Mouse (Mus musculus): ENCODE measurements at regions not wholly inside any gene's neighbourhood (a gene's known extent, or its start where the extent isn't known, plus 50 kb on each side); places are given as distances from the start of the nearest gene placed in this dataset.

GRCm38 (mm10) chr12:107693693-107694092 lies 205.3 kb downstream of the 3110018I06Rik start:
- no peak overlapping the region for H3K4me3 ChIP-seq (replicated peaks; ENCODE audit: low read length)
- H3K4me1 ChIP-seq (ENCODE audit: control insufficient read depth, insufficient read depth, low read length), result peaks cover 5% of the 10 kb centered on the region; the same call in 1 of the 2 replicates
- no peak for TF ChIP-seq POLR2A (IDR thresholded peaks at IDR 0.05; ENCODE audit: borderline replicate concordance, extremely low read depth, insufficient read depth, insufficient read length)
- H3K27me3 ChIP-seq (ENCODE audit: control insufficient read depth, insufficient read depth, low read length), result no peaks in the 10 kb centered on the region
- 60% methylated on average over 6 of the region's 6 CpGs for WGBS
- no peak overlapping the region for H3K27ac ChIP-seq (replicated peaks; ENCODE audit: low read depth, low read length)
- DNase-seq (ENCODE audit: low spot score), result no peak
- no peak overlapping the region for H3K9ac ChIP-seq (ENCODE audit: low read depth, low read length, severe bottlenecking)
- no peaks in the 10 kb centered on the region for H3K36me3 ChIP-seq (ENCODE audit: control insufficient read depth, insufficient read depth, low read length)
- no peak overlapping the region for H3K4me2 ChIP-seq (replicated peaks; ENCODE audit: low read depth, low read length, severe bottlenecking)
- ATAC-seq (ENCODE audit: low FRiP score, low read depth), result no peak
- no peaks in the 10 kb centered on the region for H3K9me3 ChIP-seq (ENCODE audit: control insufficient read depth, low read length)

GRCm38 (mm10) chr12:107695014-107695413 lies 206.6 kb downstream of the 3110018I06Rik start:
- no peak overlapping the region for H3K4me3 ChIP-seq (replicated peaks; ENCODE audit: low read length)
- H3K9ac ChIP-seq (ENCODE audit: low read depth, low read length, severe bottlenecking), result no peak overlapping the region
- no peak for ATAC-seq (ENCODE audit: low FRiP score, low read depth)
- H3K36me3 ChIP-seq (ENCODE audit: control insufficient read depth, insufficient read depth, low read length), result no peaks in the 10 kb centered on the region
- H3K4me1 ChIP-seq (ENCODE audit: control insufficient read depth, insufficient read depth, low read length), result peaks cover 5% of the 10 kb centered on the region; the same call in 1 of the 2 replicates
- DNase-seq (ENCODE audit: low spot score), result no peak
- WGBS, result 74% methylated on average over 2 of the region's 2 CpGs
- no peak overlapping the region for H3K27ac ChIP-seq (replicated peaks; ENCODE audit: low read depth, low read length)
- no peaks in the 10 kb centered on the region for H3K9me3 ChIP-seq (ENCODE audit: control insufficient read depth, low read length)
- no peak for TF ChIP-seq POLR2A (IDR thresholded peaks at IDR 0.05; ENCODE audit: borderline replicate concordance, extremely low read depth, insufficient read depth, insufficient read length)
- H3K27me3 ChIP-seq (ENCODE audit: control insufficient read depth, insufficient read depth, low read length), result no peaks in the 10 kb centered on the region
- H3K4me2 ChIP-seq (replicated peaks; ENCODE audit: low read depth, low read length, severe bottlenecking), result no peak overlapping the region

- no peak overlapping the region for H3K9ac ChIP-seq (ENCODE audit: low read depth, low read length, severe bottlenecking)
- WGBS, result 47% methylated on average over 13 of the region's 13 CpGs
- H3K27ac ChIP-seq (replicated peaks; ENCODE audit: low read depth, low read length), result no peak overlapping the region
- no peaks in the 10 kb centered on the region for H3K27me3 ChIP-seq (ENCODE audit: control insufficient read depth, insufficient read depth, low read length)
- no peaks in the 10 kb centered on the region for H3K9me3 ChIP-seq (ENCODE audit: control insufficient read depth, low read length)
- H3K4me3 ChIP-seq (replicated peaks; ENCODE audit: low read length), result no peak overlapping the region
- no peak overlapping the region for H3K4me2 ChIP-seq (replicated peaks; ENCODE audit: low read depth, low read length, severe bottlenecking)
- H3K36me3 ChIP-seq (ENCODE audit: control insufficient read depth, insufficient read depth, low read length), result no peaks in the 10 kb centered on the region
- no peak for TF ChIP-seq POLR2A (IDR thresholded peaks at IDR 0.05; ENCODE audit: borderline replicate concordance, extremely low read depth, insufficient read depth, insufficient read length)
- DNase-seq (ENCODE audit: low spot score), result no peak
- ATAC-seq (ENCODE audit: low FRiP score, low read depth), result no peak
- H3K4me1 ChIP-seq (ENCODE audit: control insufficient read depth, insufficient read depth, low read length), result peaks cover 5% of the 10 kb centered on the region; the same call in 1 of the 2 replicates
These were observed 207.2 kb downstream of the 3110018I06Rik start for GRCm38 (mm10) chr12:107695438-107696267.

- Histone ChIP-seq H3K36me3 (ENCODE audit: control insufficient read depth, insufficient read depth, low read length) (no peaks in the 10 kb centered on the region), H3K9me3 (ENCODE audit: control insufficient read depth, low read length) (no peaks in the 10 kb centered on the region), H3K27me3 (ENCODE audit: control insufficient read depth, insufficient read depth, low read length) (no peaks in the 10 kb centered on the region), H3K9ac (ENCODE audit: low read depth, low read length, severe bottlenecking) (no peak overlapping the region), H3K4me1 (ENCODE audit: control insufficient read depth, insufficient read depth, low read length) (no peaks in the 10 kb centered on the region), H3K4me2 (replicated peaks; ENCODE audit: low read depth, low read length, severe bottlenecking) (no peak overlapping the region), H3K27ac (replicated peaks; ENCODE audit: low read depth, low read length) (no peak overlapping the region), H3K4me3 (replicated peaks; ENCODE audit: low read length) (no peak overlapping the region)
- no peak for DNase-seq (ENCODE audit: low spot score)
- TF ChIP-seq POLR2A (IDR thresholded peaks at IDR 0.05; ENCODE audit: borderline replicate concordance, extremely low read depth, insufficient read depth, insufficient read length), result no peak
- ATAC-seq (ENCODE audit: low FRiP score, low read depth), result no peak
- 34% methylated on average over 5 of the region's 5 CpGs for WGBS
These were observed 211.9 kb downstream of the 3110018I06Rik start for GRCm38 (mm10) chr12:107700317-107700716.

GRCm38 (mm10) chr12:107700868-107701597 lies 212.6 kb downstream of the 3110018I06Rik start:
- H3K4me2 ChIP-seq (replicated peaks; ENCODE audit: low read depth, low read length, severe bottlenecking), result no peak overlapping the region
- 66% methylated on average over 19 of the region's 19 CpGs for WGBS
- DNase-seq (ENCODE audit: low spot score) (no peak), ATAC-seq (ENCODE audit: low FRiP score, low read depth) (no peak)
- no peaks in the 10 kb centered on the region for H3K4me1 ChIP-seq (ENCODE audit: control insufficient read depth, insufficient read depth, low read length)
- H3K36me3 ChIP-seq (ENCODE audit: control insufficient read depth, insufficient read depth, low read length), result no peaks in the 10 kb centered on the region
- TF ChIP-seq POLR2A (IDR thresholded peaks at IDR 0.05; ENCODE audit: borderline replicate concordance, extremely low read depth, insufficient read depth, insufficient read length), result no peak
- H3K9me3 ChIP-seq (ENCODE audit: control insufficient read depth, low read length), result no peaks in the 10 kb centered on the region
- H3K9ac ChIP-seq (ENCODE audit: low read depth, low read length, severe bottlenecking), result no peak overlapping the region
- H3K27ac ChIP-seq (replicated peaks; ENCODE audit: low read depth, low read length), result no peak overlapping the region
- H3K4me3 ChIP-seq (replicated peaks; ENCODE audit: low read length), result no peak overlapping the region
- H3K27me3 ChIP-seq (ENCODE audit: control insufficient read depth, insufficient read depth, low read length), result no peaks in the 10 kb centered on the region

All from limb, embryonic 14.5 days (tissue).